Mouse (Mus musculus) forebrain, embryonic 15.5 days (tissue): ENCODE measurements around the gene Mthfd1. TPM values are rescaled to one million over a fixed set of nuclear protein-coding genes. Genes with fewer than 3 reads are reported as not detected.

Source experiments
- ATAC-seq: fragments of 200-750 bp; cut with Nextera tagmentation; replicated peaks from 2 replicates; pipeline ENCODE4 v1.8.0; 2017; ENCODE audit warnings: mild to moderate bottlenecking, moderate TSS enrichment, moderate library complexity
- H3K27ac ChIP-seq: fragments of 300-500 bp; sonication (generic); replicated peaks from 2 replicates; pipeline ENCODE4 v1.5.1; 2015; ENCODE audit warnings: mild to moderate bottlenecking, inconsistent platforms
- H3K27me3 ChIP-seq: fragments of 300-500 bp; sonication (generic); 2 replicates; pipeline ENCODE4 v1.6.1; 2015; ENCODE audit warnings: inconsistent platforms
- H3K36me3 ChIP-seq: fragments of 300-500 bp; sonication (generic); 2 replicates; pipeline ENCODE4 v1.6.1; 2015; ENCODE audit warnings: mild to moderate bottlenecking, inconsistent platforms
- H3K4me1 ChIP-seq: fragments of 300-500 bp; sonication (generic); 2 replicates; pipeline ENCODE4 v1.6.1; 2015; ENCODE audit warnings: inconsistent platforms
- H3K4me2 ChIP-seq: fragments of 300-500 bp; sonication (generic); replicated peaks from 2 replicates; pipeline ENCODE4 v1.6.1; 2015; ENCODE audit warnings: mild to moderate bottlenecking, inconsistent platforms
- H3K4me3 ChIP-seq: fragments of 300-500 bp; sonication (generic); 2 replicates; pipeline ENCODE4 v1.5.1; 2015; ENCODE audit warnings: mild to moderate bottlenecking, inconsistent platforms
- H3K9ac ChIP-seq: fragments of 300-500 bp; sonication (generic); replicated peaks from 2 replicates; pipeline ENCODE4 v1.6.1; 2015; ENCODE audit warnings: mild to moderate bottlenecking, inconsistent platforms
- H3K9me3 ChIP-seq: fragments of 300-500 bp; sonication (generic); 2 replicates; pipeline ENCODE4 v1.6.1; 2016; ENCODE audit warnings: inconsistent platforms
- WGBS: fragments of 180-500 bp; shearing (Covaris S2); methylation state at CpG from one replicate; pipeline ENCODE4 v1.1.7; 2015; ENCODE audit warnings: mixed read lengths; 5-methylcytosine and 5-hydroxymethylcytosine counted together
- polyA plus RNA-seq: library from polyadenylated mRNA; unstranded; fragments of >200 nt; fragmentation: Nextera tagmentation; extraction: Ambion mirVana; gene quantifications from 2 replicates; pipeline ENCODE4 v1.2.1, GENCODE M21; 2015

Mthfd1 gene
- polyA plus RNA-seq, 1 experiment from 2014 or later = 45.2 TPM

- ATAC-seq = no peak
- peaks cover 19% of the 10 kb centered on the region for H3K4me1 ChIP-seq
- no peak overlapping the region for H3K4me3 ChIP-seq
- WGBS = 72% methylated on average over 9 of the region's 9 CpGs
- H3K9me3 ChIP-seq = no peaks in the 10 kb centered on the region
- H3K27ac ChIP-seq = no peak overlapping the region
- H3K4me2 ChIP-seq = no peak overlapping the region
- peaks cover 11% of the 10 kb centered on the region for H3K36me3 ChIP-seq
- H3K27me3 ChIP-seq = no peaks in the 10 kb centered on the region
- H3K9ac ChIP-seq = no peak overlapping the region
Measured at GRCm38 (mm10) chr12:76307964-76308363, 52.9 kb downstream of the Mthfd1 start.

DNA sequence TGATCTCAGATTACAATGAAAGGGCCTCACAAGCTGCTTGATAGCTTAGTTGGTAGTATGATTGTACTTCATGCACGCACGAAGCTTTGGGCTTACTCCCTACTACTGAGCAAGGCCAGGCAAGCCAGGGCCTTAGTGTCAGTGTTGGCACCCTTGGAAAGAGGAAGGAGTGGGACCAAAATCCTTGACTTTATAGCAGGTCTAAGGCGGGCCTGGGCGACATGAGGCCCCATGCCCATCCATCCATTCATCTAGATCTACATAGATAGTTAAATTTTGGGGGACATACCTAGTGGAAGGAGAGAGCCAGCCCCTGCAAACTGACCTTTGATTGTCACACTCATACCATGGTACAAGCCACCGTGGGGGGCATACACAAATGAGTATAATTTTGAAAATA, 53.3 kb downstream of the Mthfd1 start:
- Histone ChIP-seq H3K4me3 (no peak overlapping the region), H3K36me3 (peaks cover 13% of the 10 kb centered on the region), H3K9me3 (no peaks in the 10 kb centered on the region), H3K9ac (no peak overlapping the region), H3K27me3 (no peaks in the 10 kb centered on the region), H3K27ac (no peak overlapping the region), H3K4me1 (peaks cover 19% of the 10 kb centered on the region), H3K4me2 (no peak overlapping the region)
- WGBS = 94% methylated on average over 5 of the region's 5 CpGs
- ATAC-seq = no peak

DNA sequence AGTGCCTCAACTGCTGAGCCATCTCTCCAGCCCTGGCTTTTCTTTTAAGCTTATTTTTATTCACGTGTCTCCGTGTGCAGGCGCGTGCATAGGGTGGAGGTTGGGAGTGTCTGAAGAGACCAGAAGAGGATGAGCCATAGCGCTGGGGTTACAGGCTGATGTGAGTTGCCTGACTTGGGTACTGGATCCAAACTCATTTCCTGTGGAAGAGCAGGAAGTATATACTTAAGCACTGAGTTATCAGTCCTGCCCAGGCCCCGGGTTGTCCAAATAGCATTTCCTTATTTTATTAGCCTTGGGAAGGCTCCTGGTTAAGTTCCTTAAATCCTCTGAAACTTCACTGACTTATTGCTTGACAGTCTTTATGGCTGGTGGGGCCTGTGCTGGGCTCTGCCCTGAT, 54.9 kb downstream of the Mthfd1 start:
- Histone ChIP-seq H3K4me3 (no peak overlapping the region), H3K36me3 (peaks cover 16% of the 10 kb centered on the region), H3K4me1 (peaks cover 11% of the 10 kb centered on the region; the same call in 1 of the 2 replicates), H3K9me3 (no peaks in the 10 kb centered on the region), H3K27me3 (no peaks in the 10 kb centered on the region), H3K4me2 (no peak overlapping the region), H3K27ac (no peak overlapping the region), H3K9ac (no peak overlapping the region)
- no peak for ATAC-seq
- 90% methylated on average over 6 of the region's 6 CpGs for WGBS

DNA sequence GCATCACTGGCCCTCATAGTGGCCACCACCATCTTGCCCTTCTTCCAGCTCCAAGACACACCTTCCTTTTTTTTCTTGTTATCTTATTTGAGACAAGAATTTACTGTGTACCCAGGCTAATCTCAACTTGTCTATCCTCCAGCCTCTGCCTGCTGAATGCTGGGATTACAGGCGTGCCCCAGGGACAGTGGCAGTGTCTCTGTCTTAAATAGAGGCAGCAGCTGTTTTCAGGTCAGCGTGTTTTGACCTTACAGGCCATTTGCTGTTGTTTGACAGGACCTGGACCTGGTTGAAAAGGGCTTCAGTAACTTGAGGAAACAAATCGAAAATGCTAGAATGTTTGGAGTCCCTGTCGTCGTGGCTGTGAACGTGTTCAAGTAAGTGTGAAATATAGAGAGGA, 55.5 kb downstream of the Mthfd1 start:
- Histone ChIP-seq H3K4me2 (no peak overlapping the region), H3K27ac (no peak overlapping the region), H3K27me3 (no peaks in the 10 kb centered on the region), H3K9ac (no peak overlapping the region), H3K4me1 (peaks cover 11% of the 10 kb centered on the region; the same call in 1 of the 2 replicates), H3K9me3 (no peaks in the 10 kb centered on the region), H3K4me3 (no peak overlapping the region), H3K36me3 (peaks cover 16% of the 10 kb centered on the region)
- 83% methylated on average over 6 of the region's 6 CpGs for WGBS
- no peak for ATAC-seq

DNA sequence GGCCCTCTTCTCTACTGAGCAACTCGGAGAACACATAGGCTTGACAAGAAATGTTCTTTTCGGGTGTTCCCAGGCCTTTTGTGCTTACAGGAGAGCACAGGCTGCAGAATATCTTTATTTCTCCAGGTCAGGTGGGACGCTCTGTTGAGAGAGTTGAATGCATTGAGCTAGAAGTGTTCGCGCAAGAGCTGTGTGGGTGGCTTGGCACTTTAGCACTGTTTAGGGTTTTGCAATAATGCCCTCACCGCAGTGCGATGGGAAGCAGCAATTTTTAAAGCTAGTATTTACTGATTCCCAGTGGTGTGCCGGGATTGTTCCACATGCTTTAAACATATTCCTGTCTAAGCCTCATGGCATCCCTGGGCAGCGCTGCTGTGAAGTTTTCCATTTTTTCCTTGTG, 56.1 kb downstream of the Mthfd1 start:
- ATAC-seq = no peak
- Histone ChIP-seq H3K27ac (no peak overlapping the region), H3K4me1 (peaks cover 9% of the 10 kb centered on the region; the same call in 1 of the 2 replicates), H3K27me3 (no peaks in the 10 kb centered on the region), H3K9me3 (no peaks in the 10 kb centered on the region), H3K9ac (no peak overlapping the region), H3K4me3 (no peak overlapping the region), H3K36me3 (peaks cover 16% of the 10 kb centered on the region), H3K4me2 (no peak overlapping the region)
- WGBS = 96% methylated on average over 9 of the region's 9 CpGs

- H3K27ac ChIP-seq = no peak overlapping the region
- H3K27me3 ChIP-seq = no peaks in the 10 kb centered on the region
- no peak for ATAC-seq
- no peak overlapping the region for H3K9ac ChIP-seq
- no peaks in the 10 kb centered on the region for H3K9me3 ChIP-seq
- H3K4me1 ChIP-seq = peaks cover 2% of the 10 kb centered on the region; the same call in 1 of the 2 replicates
- H3K4me2 ChIP-seq = no peak overlapping the region
- H3K4me3 ChIP-seq = no peak overlapping the region
- 93% methylated on average over 8 of the region's 8 CpGs for WGBS
- peaks cover 16% of the 10 kb centered on the region for H3K36me3 ChIP-seq
Measured at GRCm38 (mm10) chr12:76311951-76312350, 56.9 kb downstream of the Mthfd1 start.

- Histone ChIP-seq H3K9me3 (no peaks in the 10 kb centered on the region), H3K4me3 (no peak overlapping the region), H3K27ac (no peak overlapping the region), H3K4me1 (no peaks in the 10 kb centered on the region), H3K36me3 (peaks cover 6% of the 10 kb centered on the region; the same call in 1 of the 2 replicates), H3K27me3 (no peaks in the 10 kb centered on the region), H3K9ac (no peak overlapping the region), H3K4me2 (no peak overlapping the region)
- WGBS = 75% methylated on average over 9 of the region's 9 CpGs
- no peak for ATAC-seq
Measured at GRCm38 (mm10) chr12:76318282-76319212, 63.4 kb downstream of the Mthfd1 start.

GRCm38 (mm10) chr12:76324679-76325431, 69.8 kb downstream of the Mthfd1 start, which contains the start of gene Akap5:
Gene Akap5, plus strand, starts transcription at chr12:76324891.
- ATAC-seq = peak; percentile 99

GRCm38 (mm10) chr12:76326437-76327220, 71.5 kb downstream of the Mthfd1 start:
- WGBS = 87% methylated on average over 23 of the region's 23 CpGs
- Histone ChIP-seq H3K9ac (no peak overlapping the region), H3K36me3 (no peaks in the 10 kb centered on the region), H3K27me3 (no peaks in the 10 kb centered on the region), H3K9me3 (no peaks in the 10 kb centered on the region), H3K27ac (no peak overlapping the region), H3K4me1 (peaks cover 10% of the 10 kb centered on the region), H3K4me3 (no peak overlapping the region), H3K4me2 (no peak overlapping the region)
- no peak for ATAC-seq

More at GRCm38 (mm10) chr12:76324679-76325431, 69.8 kb downstream of the Mthfd1 start, which contains the start of gene Akap5:
- peak within 1 kb of the TSS; percentile 36 for H3K27ac ChIP-seq
- peaks cover 10% of the 10 kb centered on the region for H3K4me1 ChIP-seq
- peak within 1 kb of the TSS; percentile 78 for H3K9ac ChIP-seq
- WGBS = 1% methylated on average over 53 of the region's 53 CpGs
- no peaks in the 10 kb centered on the region for H3K27me3 ChIP-seq
- H3K9me3 ChIP-seq = no peaks in the 10 kb centered on the region
- 0 out of 2 replicates have a peak, but pooled peaks cover 5% of the 10 kb centered on the region for H3K36me3 ChIP-seq
- H3K4me3 ChIP-seq = peak within 1 kb of the TSS; percentile 86
- peak within 1 kb of the TSS; percentile 94 for H3K4me2 ChIP-seq

DNA sequence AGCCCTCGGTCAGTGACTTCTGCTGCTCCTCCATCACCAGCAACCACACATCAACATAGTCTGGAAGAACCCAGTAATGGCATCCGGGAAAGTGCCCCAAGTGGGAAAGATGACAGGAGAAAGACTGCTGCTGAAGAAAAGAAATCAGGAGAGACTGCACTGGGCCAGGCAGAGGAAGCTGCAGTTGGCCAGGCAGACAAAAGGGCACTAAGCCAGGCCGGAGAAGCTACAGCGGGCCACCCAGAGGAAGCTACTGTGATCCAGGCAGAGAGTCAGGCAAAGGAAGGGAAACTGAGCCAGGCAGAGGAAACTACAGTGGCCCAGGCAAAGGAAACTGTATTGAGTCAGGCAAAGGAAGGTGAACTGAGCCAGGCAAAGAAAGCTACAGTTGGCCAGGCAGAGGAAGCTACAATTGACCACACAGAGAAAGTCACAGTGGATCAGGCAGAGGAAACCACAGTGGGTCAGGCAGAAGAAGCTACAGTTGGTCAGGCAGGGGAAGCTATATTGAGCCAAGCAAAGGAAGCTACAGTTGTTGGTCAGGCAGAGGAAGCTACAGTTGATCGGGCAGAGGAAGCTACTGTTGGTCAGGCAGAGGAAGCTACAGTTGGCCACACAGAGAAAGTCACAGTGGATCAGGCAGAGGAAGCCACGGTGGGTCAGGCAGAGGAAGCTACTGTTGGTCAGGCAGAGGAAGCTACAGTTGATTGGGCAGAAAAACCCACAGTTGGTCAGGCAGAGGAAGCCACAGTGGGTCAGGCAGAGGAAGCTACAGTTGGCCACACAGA, 73.7 kb downstream of the Mthfd1 start:
- H3K27me3 ChIP-seq = no peaks in the 10 kb centered on the region
- no peaks in the 10 kb centered on the region for H3K9me3 ChIP-seq
- peaks cover 10% of the 10 kb centered on the region for H3K4me1 ChIP-seq
- H3K9ac ChIP-seq = no peak overlapping the region
- H3K4me3 ChIP-seq = no peak overlapping the region
- 89% methylated on average over 6 of the region's 6 CpGs for WGBS
- no peaks in the 10 kb centered on the region for H3K36me3 ChIP-seq
- H3K27ac ChIP-seq = no peak overlapping the region
- ATAC-seq = no peak
- no peak overlapping the region for H3K4me2 ChIP-seq

DNA sequence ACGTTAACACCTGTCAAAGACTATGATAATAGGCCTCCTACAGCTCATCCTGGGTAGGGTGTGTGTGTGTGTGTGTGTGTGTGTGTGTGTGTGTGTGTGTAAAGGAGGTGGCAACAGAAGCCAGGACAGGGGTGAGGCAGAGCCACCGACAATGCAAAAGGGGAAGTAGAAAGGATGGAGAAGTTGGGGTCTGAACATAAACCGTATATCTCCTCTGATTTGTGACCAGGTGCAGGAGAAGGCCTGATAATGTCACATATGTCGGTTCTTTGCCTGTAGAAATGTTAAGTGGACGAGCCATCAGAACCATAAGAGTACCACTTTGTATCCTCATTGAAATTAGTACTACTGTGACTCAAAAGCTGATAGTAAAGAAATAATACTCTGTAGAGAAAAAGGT, 78.6 kb downstream of the Mthfd1 start:
- H3K4me3 ChIP-seq = no peak overlapping the region
- H3K27ac ChIP-seq = no peak overlapping the region
- no peaks in the 10 kb centered on the region for H3K27me3 ChIP-seq
- no peak for ATAC-seq
- H3K36me3 ChIP-seq = no peaks in the 10 kb centered on the region
- no peak overlapping the region for H3K9ac ChIP-seq
- H3K4me1 ChIP-seq = no peaks in the 10 kb centered on the region
- no peaks in the 10 kb centered on the region for H3K9me3 ChIP-seq
- WGBS = 93% methylated on average over 5 of the region's 5 CpGs
- no peak overlapping the region for H3K4me2 ChIP-seq
